8 mouse cellular contexts compared by ENCODE assay signal in the genomic region with DNA sequence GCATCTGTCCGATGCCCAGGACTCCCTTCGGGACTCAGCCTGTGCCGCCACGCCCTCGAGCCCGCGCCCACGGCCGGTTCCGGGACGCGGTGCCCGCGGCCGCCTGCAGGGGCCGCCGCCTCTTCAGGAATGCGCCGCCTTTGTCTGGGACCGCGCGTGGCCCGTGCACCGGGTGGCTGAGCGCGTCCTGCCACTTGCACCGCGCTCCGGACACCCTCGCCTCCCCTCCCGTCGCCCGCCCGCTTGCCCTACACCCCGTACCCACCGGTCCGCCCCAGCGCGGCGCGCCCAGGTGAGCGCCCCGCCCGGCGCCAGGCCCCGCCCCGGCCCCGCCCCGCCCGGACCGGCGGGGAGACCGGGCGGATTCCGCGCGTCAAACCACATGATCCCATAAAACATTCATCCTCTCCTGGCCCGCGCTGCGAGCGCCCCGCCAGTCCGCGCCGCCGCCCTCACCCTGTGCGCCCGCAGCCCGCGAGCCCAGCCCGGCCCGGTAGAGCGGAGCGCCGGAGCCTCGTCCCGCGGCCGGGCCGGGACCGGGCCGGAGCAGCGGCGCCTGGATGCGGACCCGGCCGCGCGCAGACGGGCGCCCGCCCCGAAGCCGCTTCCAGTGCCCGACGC. TPM values are rescaled to one million over a fixed set of nuclear protein-coding genes. Genes with fewer than 3 reads are reported as not detected.
A peak's percentile ranks its signal among the peaks of the same experiment; 100 is the strongest.
DNase-seq lines count a peak whose midpoint lies in the region; ATAC-seq and TF ChIP-seq lines count a peak whose summit lies in the region.

A gene (plus strand): TSS at position 402 of the 621 bp plus-strand sequence.

- peaks cover 16% of the 10 kb centered on the region for H3K27me3 ChIP-seq in limb, embryonic 14.5 days (ENCODE audit: control insufficient read depth, insufficient read depth, low read length)
- H3K27me3 ChIP-seq in midbrain, embryonic 14.5 days (ENCODE audit: control insufficient read depth, insufficient read depth, low read length) = no peaks in the 10 kb centered on the region

- H3K4me3 ChIP-seq in limb, embryonic 14.5 days (replicated peaks; ENCODE audit: low read length) = peak within 1 kb of the TSS; percentile 67
- peak within 1 kb of the TSS; percentile 75 for H3K4me3 ChIP-seq in midbrain, embryonic 14.5 days (replicated peaks; ENCODE audit: low read depth, low read length)

- H3K27ac ChIP-seq in limb, embryonic 14.5 days (replicated peaks; ENCODE audit: low read depth, low read length) = no peak within 1 kb of the TSS
- peak within 1 kb of the TSS; percentile 88 for H3K27ac ChIP-seq in midbrain, embryonic 14.5 days (replicated peaks; ENCODE audit: low read depth, low read length)

- H3K4me2 ChIP-seq in limb, embryonic 14.5 days (replicated peaks; ENCODE audit: low read depth, low read length, severe bottlenecking) = peak within 1 kb of the TSS; percentile 99
- peak within 1 kb of the TSS; percentile 76 for H3K4me2 ChIP-seq in midbrain, embryonic 14.5 days (ENCODE audit: low read length)

- no peaks in the 10 kb centered on the region for H3K9me3 ChIP-seq in limb, embryonic 14.5 days (ENCODE audit: control insufficient read depth, low read length)
- H3K9me3 ChIP-seq in midbrain, embryonic 14.5 days (ENCODE audit: control insufficient read depth, low read length) = no peaks in the 10 kb centered on the region

- no peaks in the 10 kb centered on the region for H3K36me3 ChIP-seq in limb, embryonic 14.5 days (ENCODE audit: control insufficient read depth, insufficient read depth, low read length)
- no peaks in the 10 kb centered on the region for H3K36me3 ChIP-seq in midbrain, embryonic 14.5 days (ENCODE audit: control insufficient read depth, insufficient read depth, low read length)

- no peak for TF ChIP-seq POLR2A in limb, embryonic 14.5 days (IDR thresholded peaks at IDR 0.05; ENCODE audit: borderline replicate concordance, extremely low read depth, insufficient read depth, insufficient read length)

- DNase-seq in layer of hippocampus, adult 18-20 months (ENCODE audit: low spot score in 2 of 2) = no peak
- DNase-seq in layer of hippocampus, adult 9-11 months = no peak
- DNase-seq in cerebellum, adult 9-11 months = peak; percentile 89
- DNase-seq in gastrocnemius, postnatal 25 days = peak; percentile 40
- peak; percentile 74 for DNase-seq in kidney, adult 11 months
- DNase-seq in limb, embryonic 14.5 days (ENCODE audit: low spot score) = peak; percentile 37
- peak; percentile 87 for DNase-seq in midbrain, embryonic 14.5 days
- DNase-seq in thymus, postnatal 0 days (ENCODE audit: low spot score) = peak; percentile 46

- H3K4me1 ChIP-seq in limb, embryonic 14.5 days (ENCODE audit: control insufficient read depth, insufficient read depth, low read length) = peaks cover 18% of the 10 kb centered on the region
- H3K4me1 ChIP-seq in midbrain, embryonic 14.5 days (ENCODE audit: control insufficient read depth, insufficient read depth, low read length) = peaks cover 22% of the 10 kb centered on the region

- WGBS in limb, embryonic 14.5 days = 1% methylated on average over 35 of the region's 96 CpGs
- WGBS in midbrain, embryonic 14.5 days = under 1% methylated on average over 96 of the region's 96 CpGs

- peak; percentile 82 for ATAC-seq in limb, embryonic 14.5 days (ENCODE audit: low FRiP score, low read depth)
- peak; percentile 82 for ATAC-seq in midbrain, embryonic 14.5 days (ENCODE audit: low FRiP score, low TSS enrichment)

- peak within 1 kb of the TSS; percentile 69 for H3K9ac ChIP-seq in limb, embryonic 14.5 days (ENCODE audit: low read depth, low read length, severe bottlenecking)
- H3K9ac ChIP-seq in midbrain, embryonic 14.5 days (replicated peaks; ENCODE audit: low read length) = peak within 1 kb of the TSS; percentile 90

RNA-seq across cellular contexts. Expression of the gene that starts here (rescaled TPM):
- 100 to 1,000 TPM; 108 to 117 TPM for total RNA-seq in layer of hippocampus, adult 18-20 months (2021)
- under 1 TPM in 1 of 2 experiments, not detected in 1; 0.13 TPM for total RNA-seq in gastrocnemius, postnatal 25 days (2021)
- 17.3 and 25.0 TPM in 2 replicates for polyA plus RNA-seq in limb, embryonic 14.5 days (2012; rRNA removed)
- polyA plus RNA-seq in limb, embryonic 14.5 days (2014; fragmentation: Nextera tagmentation; extraction: Ambion mirVana) = 7.6 and 8.7 TPM in 2 replicates
- 18.6 and 28.6 TPM in 2 replicates for polyA plus RNA-seq in midbrain, embryonic 14.5 days (2014; fragmentation: Nextera tagmentation; extraction: Ambion mirVana)
- 0.31 and 0.68 TPM in 2 replicates for polyA plus RNA-seq in thymus, postnatal 0 days (2015; fragmentation: Nextera tagmentation; extraction: Ambion mirVana)

Comparison
In these comparisons a context has a peak if more than half of its experiments do, and no peak if none do; other contexts are left out.
1. RNA of the gene that starts here (total RNA-seq): 108 to 117 TPM in layer of hippocampus, adult 18-20 months; 0.13 TPM in gastrocnemius, postnatal 25 days; every median in the first group is over 10 times any median in the second.
2. Peak in DNase-seq in gastrocnemius, postnatal 25 days; RNA of the gene not detected or under 1 TPM.
3. Peak in DNase-seq in thymus, postnatal 0 days; RNA of the gene not detected or under 1 TPM.
4. DNase-seq: peak in cerebellum, adult 9-11 months (single experiment), kidney, adult 11 months (single experiment), limb, embryonic 14.5 days (single experiment) and midbrain, embryonic 14.5 days (single experiment); none in layer of hippocampus, adult 18-20 months (0 of 2) and layer of hippocampus, adult 9-11 months (single experiment).